8 mouse cellular contexts compared by ENCODE assay signal in genomic region chrX:152001737-152002710, GRCm38 (mm10). TPM values are rescaled to one million over a fixed set of nuclear protein-coding genes. Genes with fewer than 3 reads are reported as not detected.
DNase-seq lines count a peak whose midpoint lies in the region; ATAC-seq lines count a peak whose summit lies in the region.

Gene Hsd17b10, plus strand, starts transcription at chrX:152001845.

- H3K9me3 ChIP-seq in heart, embryonic 13.5 days = no peaks in the 10 kb centered on the region
- no peaks in the 10 kb centered on the region for H3K9me3 ChIP-seq in liver, embryonic 13.5 days (replicated peaks)
- no peaks in the 10 kb centered on the region for H3K9me3 ChIP-seq in stomach, embryonic 16.5 days (replicated peaks; ENCODE audit: control insufficient read depth, low read length)

- peaks cover 24% of the 10 kb centered on the region for H3K36me3 ChIP-seq in heart, embryonic 13.5 days
- peaks cover 14% of the 10 kb centered on the region; the same call in 1 of the 2 replicates for H3K36me3 ChIP-seq in liver, embryonic 13.5 days
- no peaks in the 10 kb centered on the region for H3K36me3 ChIP-seq in stomach, embryonic 16.5 days (ENCODE audit: control insufficient read depth, insufficient read depth, low read length)

- peaks cover 2% of the 10 kb centered on the region; the same call in 1 of the 2 replicates for H3K4me1 ChIP-seq in heart, embryonic 13.5 days
- H3K4me1 ChIP-seq in liver, embryonic 13.5 days (replicated peaks) = 0 out of 2 replicates have a peak, but pooled peaks cover 4% of the 10 kb centered on the region
- no peaks in the 10 kb centered on the region for H3K4me1 ChIP-seq in stomach, embryonic 16.5 days (ENCODE audit: control insufficient read depth, insufficient read depth, low read length)

- H3K27ac ChIP-seq in heart, embryonic 13.5 days (replicated peaks) = peak within 1 kb of the TSS; percentile 69
- H3K27ac ChIP-seq in liver, embryonic 13.5 days = peak within 1 kb of the TSS; percentile 51
- peak within 1 kb of the TSS; percentile 52 for H3K27ac ChIP-seq in stomach, embryonic 16.5 days (ENCODE audit: low read length)

- peaks cover 64% of the 10 kb centered on the region for H3K27me3 ChIP-seq in heart, embryonic 13.5 days (replicated peaks)
- H3K27me3 ChIP-seq in liver, embryonic 13.5 days = peaks cover 20% of the 10 kb centered on the region; the same call in 1 of the 2 replicates
- peaks cover 14% of the 10 kb centered on the region for H3K27me3 ChIP-seq in stomach, embryonic 16.5 days (ENCODE audit: control insufficient read depth, insufficient read depth, low read length)

- H3K4me2 ChIP-seq in heart, embryonic 13.5 days = peak within 1 kb of the TSS; percentile 72
- peak within 1 kb of the TSS; percentile 78 for H3K4me2 ChIP-seq in liver, embryonic 13.5 days
- peak within 1 kb of the TSS; percentile 70 for H3K4me2 ChIP-seq in stomach, embryonic 16.5 days (ENCODE audit: low read depth, low read length)

- 12% methylated on average over 39 of the region's 41 CpGs for WGBS in heart, embryonic 13.5 days
- 13% methylated on average over 39 of the region's 41 CpGs for WGBS in liver, embryonic 13.5 days (ENCODE audit: insufficient replicate concordance)
- WGBS in stomach, embryonic 16.5 days = 21% methylated on average over 38 of the region's 41 CpGs

- peak; percentile 100 for ATAC-seq in erythroid progenitor cell, adult 5-6 weeks (replicated peaks; ENCODE audit: low FRiP score, poor library complexity, severe bottlenecking)
- peak; percentile 90 for ATAC-seq in heart, embryonic 13.5 days (ENCODE audit: extremely low read depth, insufficient number of reproducible peaks, low FRiP score, low TSS enrichment)
- ATAC-seq in liver, embryonic 13.5 days (ENCODE audit: low read depth) = peak; percentile 99
- peak; percentile 96 for ATAC-seq in stomach, embryonic 16.5 days (ENCODE audit: insufficient read depth, low FRiP score)

- DNase-seq in CD4-positive helper T cell, adult 2 months (ENCODE audit: low read depth, low spot score) = peak; percentile 84
- peak; percentile 51 for DNase-seq in brain, embryonic 18.5 days (ENCODE audit: low read depth, low spot score)
- peak; percentile 91 for DNase-seq in kidney, postnatal 14 days
- DNase-seq in liver, embryonic 13.5 days = peak; percentile 81
- peak; percentile 68 for DNase-seq in neural tube, embryonic 10.5 days (ENCODE audit: extremely low spot score, low spot score)

- peak within 1 kb of the TSS; percentile 81 for H3K9ac ChIP-seq in heart, embryonic 13.5 days
- H3K9ac ChIP-seq in liver, embryonic 13.5 days = peak within 1 kb of the TSS; percentile 74
- peak within 1 kb of the TSS; percentile 70 for H3K9ac ChIP-seq in stomach, embryonic 16.5 days (ENCODE audit: low read length)

- H3K4me3 ChIP-seq in heart, embryonic 13.5 days = peak within 1 kb of the TSS; percentile 61
- peak within 1 kb of the TSS; percentile 61 for H3K4me3 ChIP-seq in liver, embryonic 13.5 days (replicated peaks)
- peak within 1 kb of the TSS; percentile 54 for H3K4me3 ChIP-seq in stomach, embryonic 16.5 days (replicated peaks; ENCODE audit: low read length)

RNA-seq across cellular contexts. Expression of gene Hsd17b10, which starts in this region (rescaled TPM):
- total RNA-seq in erythroid progenitor cell, adult 5-6 weeks (2015; ENCODE audit: low replicate concordance) = 35.6 and 47.2 TPM in 2 replicates
- 26.8 and 31.2 TPM in 2 replicates for total RNA-seq in erythroid progenitor cell, adult 5-6 weeks (2017; ENCODE audit: low replicate concordance)
- polyA plus RNA-seq in heart, embryonic 13.5 days (2015; fragmentation: Nextera tagmentation; extraction: Ambion mirVana) = 165 and 195 TPM in 2 replicates
- polyA plus RNA-seq in liver, embryonic 13.5 days (2015; fragmentation: Nextera tagmentation; extraction: Ambion mirVana) = 99.5 and 102 TPM in 2 replicates
- polyA plus RNA-seq in stomach, embryonic 16.5 days (2015; fragmentation: Nextera tagmentation; extraction: Ambion mirVana) = 191 and 196 TPM in 2 replicates

Comparison
In these comparisons a context has a peak if more than half of its experiments do, and no peak if none do; other contexts are left out.
1. Peak in every context shown above with its lines: DNase-seq, ATAC-seq, H3K4me3 ChIP-seq and H3K27ac ChIP-seq.